Mouse (Mus musculus) liver, postnatal 0 days (tissue): ENCODE measurements at regions not wholly inside any gene's neighbourhood (a gene's known extent, or its start where the extent isn't known, plus 50 kb on each side); places are given as distances from the start of the nearest gene placed in this dataset.

Experiments
- ATAC-seq: fragments of 200-750 bp; cut with Nextera tagmentation; 2 replicates; pipeline ENCODE4 v1.8.0; 2017; ENCODE audit warnings: mild to moderate bottlenecking, moderate library complexity
- DNase-seq: peaks from one replicate; pipeline ENCODE4 v3.0.0-alpha.2; 2016
- H3K27ac ChIP-seq: fragments of 300-500 bp; sonication (generic); 2 replicates; pipeline ENCODE4 v1.5.1; 2014; ENCODE audit warnings: antibody characterized with exemption, moderate library complexity, mild to moderate bottlenecking, low read depth
- H3K27me3 ChIP-seq: fragments of 300-500 bp; sonication (generic); 2 replicates; pipeline ENCODE4 v1.6.1; 2014; ENCODE audit warnings: low read length, control low read depth, mixed read lengths; ENCODE audit not compliant: insufficient read depth
- H3K36me3 ChIP-seq: fragments of 300-500 bp; sonication (generic); replicated peaks from 2 replicates; pipeline ENCODE4 v1.6.1; 2014; ENCODE audit warnings: mild to moderate bottlenecking, control low read depth, low read length, moderate library complexity, mixed read lengths; ENCODE audit not compliant: insufficient read depth
- H3K4me1 ChIP-seq: fragments of 300-500 bp; sonication (generic); 2 replicates; pipeline ENCODE4 v1.6.1; 2014; ENCODE audit warnings: antibody characterized with exemption, mild to moderate bottlenecking, control low read depth; ENCODE audit not compliant: insufficient read depth
- H3K4me2 ChIP-seq: fragments of 300-500 bp; sonication (generic); 2 replicates; pipeline ENCODE4 v1.6.1; 2014; ENCODE audit warnings: low read depth, mild to moderate bottlenecking, low read length, moderate library complexity, mixed read lengths
- H3K4me3 ChIP-seq: fragments of 300-500 bp; sonication (generic); 2 replicates; pipeline ENCODE4 v1.5.1; 2014; ENCODE audit warnings: low read depth, low read length
- H3K9ac ChIP-seq: fragments of 300-500 bp; sonication (generic); replicated peaks from 2 replicates; pipeline ENCODE4 v1.6.1; 2014; ENCODE audit warnings: mild to moderate bottlenecking, moderate library complexity
- H3K9me3 ChIP-seq: fragments of 300-500 bp; sonication (generic); 2 replicates; pipeline ENCODE4 v1.6.1; 2016; ENCODE audit warnings: mild to moderate bottlenecking, control low read depth, low read length, mixed read lengths
- CTCF ChIP-seq: sonication (generic); IDR thresholded peaks from 2 replicates; pipeline ENCODE4 v1.5.1; 2016; ENCODE audit warnings: antibody characterized with exemption, low read depth
- EP300 ChIP-seq: IDR thresholded peaks from 2 replicates; pipeline ENCODE4 v1.6.1; 2016; ENCODE audit warnings: antibody characterized with exemption, low read depth, mild to moderate bottlenecking
- WGBS: fragments of 180-500 bp; shearing (Covaris S2); extraction: QIAGEN DNeasy Blood & Tissue Kit; methylation state at CpG from one replicate; pipeline ENCODE4 v1.1.7; 2014; ENCODE audit not compliant: insufficient replicate concordance; 5-methylcytosine and 5-hydroxymethylcytosine counted together

DNA sequence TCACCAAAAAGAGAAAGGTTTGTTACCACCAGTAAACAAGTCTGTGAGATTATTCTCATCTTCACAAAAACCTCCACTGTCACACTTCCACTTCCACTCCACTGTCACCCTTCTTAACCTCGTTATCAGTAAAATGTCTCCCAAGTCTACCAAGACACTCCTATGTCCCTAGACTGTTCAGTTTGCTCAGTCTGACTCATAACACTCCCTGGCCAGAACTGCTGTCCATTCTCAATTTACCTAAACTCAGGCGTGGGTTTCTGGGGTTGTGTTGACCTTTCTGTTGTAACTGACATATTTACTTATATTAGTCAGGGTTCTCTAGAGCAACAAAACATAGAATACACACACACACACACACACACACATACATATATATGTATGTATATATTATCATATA is 85.5 kb downstream of the Emp1 start:
- DNase-seq = no peak
- no peaks in the 10 kb centered on the region for H3K9me3 ChIP-seq
- 32% methylated on average over 2 of the region's 2 CpGs for WGBS
- no peak overlapping the region for H3K4me3 ChIP-seq
- H3K4me2 ChIP-seq = no peak overlapping the region
- H3K9ac ChIP-seq = no peak overlapping the region
- ATAC-seq = no peak
- 0 out of 2 replicates have a peak, but pooled peaks cover 2% of the 10 kb centered on the region for H3K27me3 ChIP-seq
- H3K4me1 ChIP-seq = peaks cover 5% of the 10 kb centered on the region; the same call in 1 of the 2 replicates
- no peak for TF ChIP-seq CTCF
- TF ChIP-seq EP300 = no peak
- H3K27ac ChIP-seq = no peak overlapping the region
- H3K36me3 ChIP-seq = no peaks in the 10 kb centered on the region

DNA sequence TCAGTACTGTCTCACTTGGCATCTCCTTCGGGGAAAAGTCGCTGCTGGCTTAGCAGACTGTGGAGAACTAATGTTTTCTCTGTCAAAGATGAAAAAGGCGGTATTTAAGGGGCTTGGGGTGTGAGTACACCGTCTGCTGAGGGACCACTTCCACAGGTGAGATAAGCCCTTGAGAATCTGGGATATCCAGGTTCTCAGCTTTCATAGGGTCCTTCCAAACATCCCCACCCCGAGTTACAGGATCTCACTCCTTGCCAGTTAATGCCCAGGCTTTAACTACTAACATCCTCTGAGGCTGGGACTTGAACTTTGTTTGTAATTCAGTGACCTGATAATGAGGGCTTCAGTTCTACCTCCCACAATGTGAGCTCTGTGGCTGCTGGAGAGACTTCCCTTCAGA is 86.9 kb downstream of the Emp1 start:
- WGBS = 68% methylated on average over 5 of the region's 5 CpGs
- H3K9me3 ChIP-seq = no peaks in the 10 kb centered on the region
- H3K4me3 ChIP-seq = no peak overlapping the region

DNA sequence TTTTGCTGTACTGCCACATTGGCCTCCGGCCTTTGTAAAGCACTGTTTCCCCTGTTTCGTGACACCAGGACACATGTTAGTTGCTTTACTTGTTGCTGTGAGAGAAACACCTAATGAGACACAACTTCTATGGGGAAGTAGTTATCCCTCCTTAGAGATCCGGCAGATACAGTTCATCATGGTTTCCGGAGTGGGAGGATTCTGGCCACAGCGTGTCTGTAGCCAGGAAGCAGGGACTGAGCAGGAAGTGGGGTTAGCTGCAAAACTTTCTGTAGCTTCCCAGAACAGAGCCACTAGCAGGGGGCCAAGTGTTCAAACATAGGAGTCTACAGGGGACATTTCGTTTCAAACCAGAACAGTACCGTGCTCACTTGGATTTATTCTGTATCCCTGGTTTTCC is 88.2 kb downstream of the Emp1 start:
- Histone ChIP-seq H3K4me1 (peaks cover 5% of the 10 kb centered on the region; the same call in 1 of the 2 replicates), H3K27ac (no peak overlapping the region), H3K36me3 (no peaks in the 10 kb centered on the region), H3K4me2 (no peak overlapping the region), H3K27me3 (no peaks in the 10 kb centered on the region), H3K9ac (no peak overlapping the region), H3K4me3 (no peak overlapping the region), H3K9me3 (no peaks in the 10 kb centered on the region)
- WGBS = 31% methylated on average over 7 of the region's 7 CpGs
- DNase-seq (no peak), ATAC-seq (no peak)
- TF ChIP-seq EP300 (no peak), CTCF (no peak)

More for the DNA sequence above, 86.9 kb downstream of the Emp1 start:
- H3K36me3 ChIP-seq = no peaks in the 10 kb centered on the region
- H3K4me1 ChIP-seq = peaks cover 5% of the 10 kb centered on the region; the same call in 1 of the 2 replicates
- TF ChIP-seq CTCF (no peak), EP300 (no peak)
- H3K27ac ChIP-seq = no peak overlapping the region
- no peak for DNase-seq
- no peak overlapping the region for H3K4me2 ChIP-seq
- no peak overlapping the region for H3K9ac ChIP-seq
- 0 out of 2 replicates have a peak, but pooled peaks cover 2% of the 10 kb centered on the region for H3K27me3 ChIP-seq
- ATAC-seq = no peak

DNA sequence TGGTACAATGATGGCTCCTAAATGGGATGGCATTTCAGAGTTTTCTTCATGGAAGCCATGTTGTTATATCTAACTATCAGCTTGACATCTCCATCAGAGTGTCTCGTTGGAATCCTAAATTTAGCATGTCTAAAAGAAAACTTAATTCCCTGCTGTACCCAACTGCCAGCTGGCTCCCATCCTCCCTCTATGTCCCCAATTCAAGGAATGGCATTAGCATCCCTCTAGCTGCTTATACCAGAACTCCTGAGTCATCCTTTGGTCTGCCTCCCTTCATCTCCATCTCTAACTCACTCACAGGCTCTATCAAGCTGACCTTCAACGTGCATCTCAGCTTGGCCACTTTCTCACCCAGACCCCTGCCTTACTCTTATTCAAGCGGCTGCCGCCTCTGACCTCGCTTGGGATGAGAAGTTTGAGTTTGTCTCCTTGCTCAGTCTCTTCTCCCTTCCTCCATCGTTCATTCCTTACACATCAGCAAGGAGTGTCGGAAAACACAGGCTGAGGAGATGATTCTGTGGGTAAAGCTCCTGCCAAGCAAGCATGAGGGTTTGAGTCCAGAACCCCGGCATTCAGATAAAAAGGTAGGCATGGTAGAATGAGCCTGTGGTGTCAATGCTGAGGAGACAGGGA is 88.9 kb downstream of the Emp1 start:
- DNase-seq (no peak), ATAC-seq (no peak)
- H3K36me3 ChIP-seq = no peaks in the 10 kb centered on the region
- H3K4me3 ChIP-seq = no peak overlapping the region
- no peak overlapping the region for H3K27ac ChIP-seq
- H3K27me3 ChIP-seq = no peaks in the 10 kb centered on the region
- H3K9ac ChIP-seq = no peak overlapping the region
- no peaks in the 10 kb centered on the region for H3K9me3 ChIP-seq
- H3K4me2 ChIP-seq = no peak overlapping the region
- H3K4me1 ChIP-seq = peaks cover 5% of the 10 kb centered on the region; the same call in 1 of the 2 replicates
- TF ChIP-seq EP300 (no peak), CTCF (no peak)
- 76% methylated on average over 8 of the region's 8 CpGs for WGBS

DNA sequence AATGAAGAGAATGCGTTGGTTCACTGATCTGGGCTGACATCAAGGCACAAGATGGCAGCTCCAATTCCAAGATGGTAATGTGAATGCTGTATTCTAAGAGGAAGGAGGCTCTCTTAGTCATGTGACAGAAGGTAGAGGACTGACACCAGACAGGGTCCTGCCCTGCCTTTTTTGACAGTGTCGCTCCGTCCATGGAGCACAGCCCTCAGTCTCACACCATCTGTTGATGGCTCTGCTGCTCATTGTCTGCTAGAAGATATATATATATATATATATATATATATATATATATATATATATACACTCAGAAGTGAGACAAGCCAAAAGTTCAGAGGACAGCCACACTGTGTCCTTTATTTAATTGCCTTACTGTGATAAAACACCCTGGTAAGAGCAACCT is 90.7 kb downstream of the Emp1 start:
- WGBS = 81% methylated on average over 3 of the region's 3 CpGs
- DNase-seq (no peak), ATAC-seq (no peak)
- Histone ChIP-seq H3K27me3 (no peaks in the 10 kb centered on the region), H3K9ac (no peak overlapping the region), H3K36me3 (no peaks in the 10 kb centered on the region), H3K4me1 (peaks cover 5% of the 10 kb centered on the region; the same call in 1 of the 2 replicates), H3K9me3 (no peaks in the 10 kb centered on the region), H3K4me3 (no peak overlapping the region), H3K27ac (no peak overlapping the region), H3K4me2 (no peak overlapping the region)
- no peak for TF ChIP-seq EP300
- no peak for TF ChIP-seq CTCF

DNA sequence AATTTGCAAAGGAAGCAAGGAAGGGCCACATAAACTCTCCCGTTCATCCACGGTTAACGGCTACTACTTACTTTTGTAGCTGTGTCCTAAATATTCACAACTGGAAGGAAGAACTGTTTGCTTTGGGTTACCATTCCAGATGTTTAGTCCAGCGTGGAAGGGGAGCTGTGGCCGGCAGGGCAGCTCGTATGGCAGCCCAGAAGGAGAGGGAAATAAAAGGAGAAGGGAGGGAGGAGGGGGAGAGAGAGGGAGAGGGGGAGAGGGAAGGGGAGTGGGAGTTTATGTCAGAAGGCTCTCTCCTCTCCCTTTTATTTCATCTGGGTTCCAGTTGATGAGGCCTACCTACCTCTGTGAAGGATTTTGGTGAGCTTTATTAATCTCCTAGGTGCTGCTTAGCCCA is 110.2 kb downstream of the Emp1 start:
- Histone ChIP-seq H3K9ac (no peak overlapping the region), H3K9me3 (no peaks in the 10 kb centered on the region), H3K4me3 (no peak overlapping the region), H3K4me1 (no peaks in the 10 kb centered on the region), H3K36me3 (no peaks in the 10 kb centered on the region), H3K4me2 (no peak overlapping the region), H3K27ac (no peak overlapping the region), H3K27me3 (no peaks in the 10 kb centered on the region)
- WGBS = 67% methylated on average over 6 of the region's 6 CpGs
- DNase-seq (no peak), ATAC-seq (no peak)
- no peak for TF ChIP-seq CTCF
- no peak for TF ChIP-seq EP300

DNA sequence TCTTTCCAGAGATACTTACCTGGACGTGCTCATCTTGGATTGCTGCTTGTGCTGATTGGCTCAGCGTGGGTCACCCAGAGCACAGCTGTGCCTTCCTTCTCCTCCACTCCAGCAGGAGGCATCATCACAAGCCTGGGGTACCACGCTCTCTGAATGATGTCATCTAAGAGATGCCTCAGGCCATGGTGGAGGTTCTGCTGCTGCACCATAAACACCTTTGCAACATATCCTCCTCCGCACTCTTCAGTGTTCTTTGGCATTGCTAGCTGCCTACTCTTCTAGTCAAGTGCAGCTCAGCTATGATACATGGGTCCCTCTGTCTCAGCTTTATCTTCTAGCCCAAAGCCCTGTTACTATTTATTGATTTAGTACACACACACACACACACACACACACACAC is 110.8 kb downstream of the Emp1 start:
- TF ChIP-seq EP300 (no peak), CTCF (no peak)
- no peak overlapping the region for H3K9ac ChIP-seq
- no peaks in the 10 kb centered on the region for H3K9me3 ChIP-seq
- ATAC-seq = no peak
- no peak for DNase-seq
- no peak overlapping the region for H3K4me2 ChIP-seq
- no peaks in the 10 kb centered on the region for H3K36me3 ChIP-seq
- WGBS = 79% methylated on average over 4 of the region's 4 CpGs
- H3K27ac ChIP-seq = no peak overlapping the region
- no peaks in the 10 kb centered on the region for H3K4me1 ChIP-seq
- H3K27me3 ChIP-seq = no peaks in the 10 kb centered on the region
- no peak overlapping the region for H3K4me3 ChIP-seq
